Mouse (Mus musculus) forelimb bud, embryonic 11.5 days (tissue): ENCODE data around the gene Mecr.
A peak's percentile ranks its signal among the peaks of the same experiment; 100 is the strongest.
"Not testable (repeated sequence)": the region's sequence is repeated elsewhere in the genome, so short reads cannot be mapped to it uniquely, and the experiment has no call there.

ENCODE experiments used
- DNase-seq: peaks from one replicate; pipeline ENCODE4 v3.0.0-alpha.2; 2012; ENCODE audit warnings: low read depth, low spot score

The Mecr gene

GRCm38 (mm10) chr4:131843290-131843743 lies at the start of gene Mecr:
Mecr (plus strand) TSS chr4:131843470.
- peak; percentile 92 for DNase-seq

- no peak for DNase-seq
These were observed 46.8 kb upstream of the Mecr start for GRCm38 (mm10) chr4:131796312-131797080.

- no peak for DNase-seq
These were observed 45.8 kb upstream of the Mecr start for GRCm38 (mm10) chr4:131797483-131797882.

GRCm38 (mm10) chr4:131797920-131798319 lies 45.4 kb upstream of the Mecr start:
- no peak for DNase-seq

GRCm38 (mm10) chr4:131798968-131799367 lies 44.3 kb upstream of the Mecr start:
- DNase-seq, result no peak

- no peak for DNase-seq
These were observed 39.4 kb upstream of the Mecr start for GRCm38 (mm10) chr4:131803846-131804245.

- not testable (repeated sequence) for DNase-seq
These were observed 38.5 kb upstream of the Mecr start for GRCm38 (mm10) chr4:131804732-131805131.

GRCm38 (mm10) chr4:131805255-131805654 lies 38.0 kb upstream of the Mecr start:
- no peak for DNase-seq

GRCm38 (mm10) chr4:131812458-131812857 lies 30.8 kb upstream of the Mecr start:
- no peak for DNase-seq

GRCm38 (mm10) chr4:131813798-131814197 lies 29.5 kb upstream of the Mecr start:
- no peak for DNase-seq

GRCm38 (mm10) chr4:131814869-131815268 lies 28.4 kb upstream of the Mecr start:
- no peak for DNase-seq

GRCm38 (mm10) chr4:131815774-131816173 lies 27.5 kb upstream of the Mecr start:
- DNase-seq, result no peak

- no peak for DNase-seq
These were observed 24.3 kb upstream of the Mecr start for GRCm38 (mm10) chr4:131818926-131819325.

GRCm38 (mm10) chr4:131821161-131821731 lies 22.0 kb upstream of the Mecr start:
- DNase-seq, result no peak

- no peak for DNase-seq
These were observed 20.7 kb upstream of the Mecr start for GRCm38 (mm10) chr4:131822583-131822982.

GRCm38 (mm10) chr4:131824939-131825338 lies 18.3 kb upstream of the Mecr start:
- DNase-seq, result no peak

GRCm38 (mm10) chr4:131825830-131826229 lies 17.4 kb upstream of the Mecr start:
- no peak for DNase-seq

- DNase-seq, result peak; percentile 80
These were observed 16.4 kb upstream of the Mecr start for GRCm38 (mm10) chr4:131826905-131827304.

- DNase-seq, result no peak
These were observed 14.1 kb upstream of the Mecr start for GRCm38 (mm10) chr4:131829123-131829522.

GRCm38 (mm10) chr4:131831546-131832045 lies 11.7 kb upstream of the Mecr start:
- DNase-seq, result no peak

- DNase-seq, result no peak
These were observed 10.4 kb upstream of the Mecr start for GRCm38 (mm10) chr4:131832759-131833407.

- no peak for DNase-seq
These were observed 9.2 kb upstream of the Mecr start for GRCm38 (mm10) chr4:131833971-131834609.
